Mouse (Mus musculus): ENCODE results near the gene Arl8b. TPM values are rescaled to one million over a fixed set of nuclear protein-coding genes. Genes with fewer than 3 reads are reported as not detected.

Arl8b gene
- polyA plus RNA-seq, 1 experiment, result 7.0 TPM

DNA sequence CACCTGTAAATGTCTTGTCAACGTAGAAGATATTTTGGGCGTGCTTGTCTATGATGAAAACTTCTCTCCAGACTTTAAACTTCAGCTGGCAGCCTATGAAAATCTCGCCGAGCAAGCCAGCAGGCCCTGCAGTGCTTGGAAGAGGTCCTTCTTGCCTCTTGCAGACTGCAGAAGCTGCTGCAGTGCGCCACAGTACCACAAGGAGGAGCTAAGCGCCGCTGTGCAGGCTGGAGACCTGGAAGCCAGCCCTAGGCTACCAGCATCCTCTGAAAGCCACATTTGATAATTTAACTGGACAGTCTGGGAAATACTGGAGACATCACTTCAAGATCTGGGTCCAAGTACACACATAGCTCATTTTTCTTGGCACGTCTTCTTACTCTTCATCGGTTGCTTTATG lies 10.0 kb upstream of the Arl8b start:
- peak in 1 of 2 experiments; percentile 81 for DNase-seq (ENCODE audit: low read depth in 1 of 2, low spot score in 2 of 2)
- Histone ChIP-seq H3K4me1 (ENCODE audit: control insufficient read depth, insufficient read depth, insufficient read length) (peaks cover 3% of the 10 kb centered on the region; the same call in 1 of the 2 replicates), H3K27me3 (ENCODE audit: control insufficient read depth, insufficient read depth, low read length) (no peaks in the 10 kb centered on the region), H3K4me3 (ENCODE audit: extremely low read depth, insufficient read depth, insufficient read length) (no peak overlapping the region), H3K27ac (ENCODE audit: insufficient read depth, low read length) (no peak overlapping the region), H3K36me3 (ENCODE audit: control insufficient read depth, insufficient read depth, low read length) (no peaks in the 10 kb centered on the region)
- TF ChIP-seq CTCF (IDR thresholded peaks at IDR 0.05; ENCODE audit: extremely low read depth, insufficient read depth, insufficient read length, insufficient replicate concordance) (peak; percentile 94), POLR2A (IDR thresholded peaks at IDR 0.05; ENCODE audit: low read depth, low read length) (no peak)
- WGBS, result 16% methylated on average over 9 of the region's 9 CpGs

GRCm38 (mm10) chr6:108773480-108773879 lies 9.4 kb upstream of the Arl8b start:
- H3K36me3 ChIP-seq (ENCODE audit: control insufficient read depth, insufficient read depth, low read length), result no peaks in the 10 kb centered on the region
- peaks cover 5% of the 10 kb centered on the region; the same call in 1 of the 2 replicates for H3K4me1 ChIP-seq (ENCODE audit: control insufficient read depth, insufficient read depth, insufficient read length)
- TF ChIP-seq CTCF (IDR thresholded peaks at IDR 0.05; ENCODE audit: extremely low read depth, insufficient read depth, insufficient read length, insufficient replicate concordance) (no peak), POLR2A (IDR thresholded peaks at IDR 0.05; ENCODE audit: low read depth, low read length) (no peak)
- H3K27me3 ChIP-seq (ENCODE audit: control insufficient read depth, insufficient read depth, low read length), result no peaks in the 10 kb centered on the region
- WGBS, result 87% methylated on average over 6 of the region's 6 CpGs
- DNase-seq (ENCODE audit: low read depth in 1 of 2, low spot score in 2 of 2), result no peak
- no peak overlapping the region for H3K4me3 ChIP-seq (ENCODE audit: extremely low read depth, insufficient read depth, insufficient read length)
- H3K27ac ChIP-seq (ENCODE audit: insufficient read depth, low read length), result no peak overlapping the region

GRCm38 (mm10) chr6:108776274-108776673 lies 6.6 kb upstream of the Arl8b start:
- Histone ChIP-seq H3K4me3 (ENCODE audit: extremely low read depth, insufficient read depth, insufficient read length) (no peak overlapping the region), H3K27me3 (ENCODE audit: control insufficient read depth, insufficient read depth, low read length) (no peaks in the 10 kb centered on the region), H3K27ac (ENCODE audit: insufficient read depth, low read length) (no peak overlapping the region), H3K4me1 (ENCODE audit: control insufficient read depth, insufficient read depth, insufficient read length) (peaks cover 7% of the 10 kb centered on the region; the same call in 1 of the 2 replicates), H3K36me3 (ENCODE audit: control insufficient read depth, insufficient read depth, low read length) (no peaks in the 10 kb centered on the region)
- TF ChIP-seq CTCF (IDR thresholded peaks at IDR 0.05; ENCODE audit: extremely low read depth, insufficient read depth, insufficient read length, insufficient replicate concordance) (no peak), POLR2A (IDR thresholded peaks at IDR 0.05; ENCODE audit: low read depth, low read length) (no peak)
- no peak for DNase-seq (ENCODE audit: low read depth in 1 of 2, low spot score in 2 of 2)

GRCm38 (mm10) chr6:108777560-108778287 lies 5.2 kb upstream of the Arl8b start:
- H3K27ac ChIP-seq (ENCODE audit: insufficient read depth, low read length), result no peak overlapping the region
- H3K27me3 ChIP-seq (ENCODE audit: control insufficient read depth, insufficient read depth, low read length), result no peaks in the 10 kb centered on the region
- H3K4me1 ChIP-seq (ENCODE audit: control insufficient read depth, insufficient read depth, insufficient read length), result peaks cover 9% of the 10 kb centered on the region
- no peak overlapping the region for H3K4me3 ChIP-seq (ENCODE audit: extremely low read depth, insufficient read depth, insufficient read length)
- no peaks in the 10 kb centered on the region for H3K36me3 ChIP-seq (ENCODE audit: control insufficient read depth, insufficient read depth, low read length)
- 76% methylated on average over 8 of the region's 8 CpGs for WGBS
- no peak for DNase-seq (ENCODE audit: low read depth in 1 of 2, low spot score in 2 of 2)
- TF ChIP-seq CTCF (IDR thresholded peaks at IDR 0.05; ENCODE audit: extremely low read depth, insufficient read depth, insufficient read length, insufficient replicate concordance), result no peak

DNA sequence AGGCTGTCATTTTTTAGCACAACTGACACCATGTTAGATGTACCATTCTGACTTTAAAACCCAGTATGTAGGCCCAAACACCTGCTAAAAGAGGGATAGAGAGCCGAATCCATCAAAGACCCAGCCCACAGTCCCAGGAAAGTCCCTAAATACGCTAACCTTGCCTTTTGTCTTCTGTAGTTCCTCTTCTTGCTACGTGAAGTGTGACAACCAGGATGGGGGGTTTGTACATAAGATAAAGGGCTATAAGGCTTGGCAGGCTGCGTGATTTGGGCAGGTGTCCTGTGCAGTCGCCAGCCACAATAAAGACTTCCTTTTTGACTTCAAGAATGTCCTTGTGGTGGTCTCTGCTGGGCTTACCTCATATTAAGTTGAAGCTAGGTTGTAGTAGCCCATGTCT lies 4.5 kb upstream of the Arl8b start:
- peak in 1 of 2 experiments; percentile 41 for DNase-seq (ENCODE audit: low read depth in 1 of 2, low spot score in 2 of 2)
- 12% methylated on average over 5 of the region's 5 CpGs for WGBS
- TF ChIP-seq POLR2A (IDR thresholded peaks at IDR 0.05; ENCODE audit: low read depth, low read length) (no peak), CTCF (IDR thresholded peaks at IDR 0.05; ENCODE audit: extremely low read depth, insufficient read depth, insufficient read length, insufficient replicate concordance) (no peak)
- H3K4me1 ChIP-seq (ENCODE audit: control insufficient read depth, insufficient read depth, insufficient read length), result peaks cover 9% of the 10 kb centered on the region
- H3K36me3 ChIP-seq (ENCODE audit: control insufficient read depth, insufficient read depth, low read length), result no peaks in the 10 kb centered on the region
- no peak overlapping the region for H3K4me3 ChIP-seq (ENCODE audit: extremely low read depth, insufficient read depth, insufficient read length)
- no peak overlapping the region for H3K27ac ChIP-seq (ENCODE audit: insufficient read depth, low read length)
- H3K27me3 ChIP-seq (ENCODE audit: control insufficient read depth, insufficient read depth, low read length), result no peaks in the 10 kb centered on the region

GRCm38 (mm10) chr6:108781865-108782264 lies 1.0 kb upstream of the Arl8b start:
- H3K27ac ChIP-seq (ENCODE audit: insufficient read depth, low read length), result peak overlapping the region; percentile 30
- WGBS, result 23% methylated on average over 6 of the region's 6 CpGs
- peaks cover 15% of the 10 kb centered on the region for H3K4me1 ChIP-seq (ENCODE audit: control insufficient read depth, insufficient read depth, insufficient read length)

GRCm38 (mm10) chr6:108783184-108783881 lies 434 bp downstream of the Arl8b start:
- peak in 1 of 2 experiments; percentile 15 for DNase-seq (ENCODE audit: low read depth in 1 of 2, low spot score in 2 of 2)
- Histone ChIP-seq H3K4me1 (ENCODE audit: control insufficient read depth, insufficient read depth, insufficient read length) (peaks cover 11% of the 10 kb centered on the region), H3K36me3 (ENCODE audit: control insufficient read depth, insufficient read depth, low read length) (no peaks in the 10 kb centered on the region), H3K4me3 (ENCODE audit: extremely low read depth, insufficient read depth, insufficient read length) (peak overlapping the region; percentile 73), H3K27ac (ENCODE audit: insufficient read depth, low read length) (peak overlapping the region; percentile 79), H3K27me3 (ENCODE audit: control insufficient read depth, insufficient read depth, low read length) (no peaks in the 10 kb centered on the region)
- under 1% methylated on average over 57 of the region's 57 CpGs for WGBS
- TF ChIP-seq CTCF (IDR thresholded peaks at IDR 0.05; ENCODE audit: extremely low read depth, insufficient read depth, insufficient read length, insufficient replicate concordance), result no peak
- TF ChIP-seq POLR2A (IDR thresholded peaks at IDR 0.05; ENCODE audit: low read depth, low read length), result no peak

More at GRCm38 (mm10) chr6:108781865-108782264, 1.0 kb upstream of the Arl8b start:
- H3K27me3 ChIP-seq (ENCODE audit: control insufficient read depth, insufficient read depth, low read length), result no peaks in the 10 kb centered on the region
- H3K4me3 ChIP-seq (ENCODE audit: extremely low read depth, insufficient read depth, insufficient read length), result no peak overlapping the region
- TF ChIP-seq POLR2A (IDR thresholded peaks at IDR 0.05; ENCODE audit: low read depth, low read length) (no peak), CTCF (IDR thresholded peaks at IDR 0.05; ENCODE audit: extremely low read depth, insufficient read depth, insufficient read length, insufficient replicate concordance) (no peak)
- H3K36me3 ChIP-seq (ENCODE audit: control insufficient read depth, insufficient read depth, low read length), result no peaks in the 10 kb centered on the region
- peak; percentile 35 for DNase-seq (ENCODE audit: low read depth in 1 of 2, low spot score in 2 of 2)
